Mouse (Mus musculus) adipose tissue, adult 10 weeks (tissue): ENCODE data around the gene Pglyrp1. TPM values are rescaled to one million over a fixed set of nuclear protein-coding genes. Genes with fewer than 3 reads are reported as not detected.

Experiments
- polyA plus RNA-seq: library from polyadenylated mRNA; stranded (reverse); fragments of 350-450 nt; fragmentation: Illumina TruSeq; extraction: RNeasy Lipid Tissue Mini Kit (QIAGEN cat#74804); gene quantifications from one replicate; pipeline ENCODE4 v1.2.3, GENCODE M21; 2014; ENCODE audit warnings: low read depth, low replicate concordance

The Pglyrp1 gene
- 3.0 TPM for polyA plus RNA-seq

DNA sequence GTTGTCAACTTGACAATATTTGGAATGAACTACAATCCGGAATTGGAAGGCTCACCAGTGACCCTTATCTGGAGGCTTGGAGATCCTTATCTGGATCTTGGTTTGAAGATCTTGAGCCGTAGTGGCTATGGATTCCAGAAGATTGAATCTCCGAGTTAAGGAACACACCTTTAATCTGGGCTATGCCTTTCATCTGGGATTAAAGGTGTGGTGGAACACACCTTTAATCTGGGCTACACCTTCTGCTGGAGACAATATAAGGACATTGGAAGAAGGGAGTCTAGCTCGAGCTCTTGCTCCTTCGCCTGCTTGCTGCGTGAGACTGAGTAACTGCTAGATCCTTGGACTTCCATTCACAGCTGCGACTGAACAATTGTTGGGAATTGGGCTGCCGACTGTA lies at the start of gene Pglyrp1:
Gene Pglyrp1 (plus strand): TSS at position 301 of the 400 bp plus-strand sequence.

DNA sequence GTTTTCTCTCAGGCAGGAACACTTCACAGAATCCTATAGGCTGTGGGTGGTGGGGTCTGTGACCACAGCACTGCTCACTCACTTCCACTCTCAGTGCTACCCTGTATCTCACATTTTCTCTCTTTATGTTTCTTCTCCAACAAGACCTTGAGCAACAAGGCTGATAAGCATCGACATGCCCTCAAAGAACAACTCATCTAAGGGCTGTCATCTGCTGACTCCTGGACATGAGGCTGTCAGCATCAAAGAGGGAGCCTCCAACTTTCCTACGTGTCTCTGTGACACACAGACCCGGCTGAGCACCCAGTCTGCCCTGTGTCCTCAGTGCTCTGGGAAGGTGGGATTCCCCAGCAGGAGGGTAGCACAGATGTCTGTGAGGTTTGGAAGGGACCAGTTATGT lies 49.6 kb upstream of the Pglyrp1 start, which contains the start of gene Psg17:
Gene Psg17 (minus strand): TSS at position 101 of the 400 bp plus-strand sequence.

DNA sequence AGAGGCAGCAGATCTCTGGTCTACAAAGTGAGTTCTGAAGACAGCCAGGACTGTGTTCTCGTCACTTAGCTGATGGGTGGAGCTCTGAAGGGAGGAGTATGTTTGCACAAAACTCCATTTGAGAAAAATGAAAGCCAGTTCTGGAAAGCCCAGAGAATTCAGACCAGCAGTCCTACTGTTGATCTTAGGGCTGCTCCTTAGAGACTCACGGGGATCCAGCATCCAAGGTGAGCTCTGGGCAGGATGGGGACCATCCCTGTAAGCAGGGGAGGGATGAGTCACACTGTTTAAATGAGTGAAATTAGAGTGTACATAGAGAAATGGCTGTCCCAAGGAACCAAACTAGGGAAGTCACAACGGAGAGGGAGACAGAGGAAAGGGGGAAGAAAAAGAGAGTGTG lies 31.3 kb upstream of the Pglyrp1 start, which contains the start of gene Mill2:
Gene Mill2 (plus strand): TSS at position 102 of the 400 bp plus-strand sequence.

DNA sequence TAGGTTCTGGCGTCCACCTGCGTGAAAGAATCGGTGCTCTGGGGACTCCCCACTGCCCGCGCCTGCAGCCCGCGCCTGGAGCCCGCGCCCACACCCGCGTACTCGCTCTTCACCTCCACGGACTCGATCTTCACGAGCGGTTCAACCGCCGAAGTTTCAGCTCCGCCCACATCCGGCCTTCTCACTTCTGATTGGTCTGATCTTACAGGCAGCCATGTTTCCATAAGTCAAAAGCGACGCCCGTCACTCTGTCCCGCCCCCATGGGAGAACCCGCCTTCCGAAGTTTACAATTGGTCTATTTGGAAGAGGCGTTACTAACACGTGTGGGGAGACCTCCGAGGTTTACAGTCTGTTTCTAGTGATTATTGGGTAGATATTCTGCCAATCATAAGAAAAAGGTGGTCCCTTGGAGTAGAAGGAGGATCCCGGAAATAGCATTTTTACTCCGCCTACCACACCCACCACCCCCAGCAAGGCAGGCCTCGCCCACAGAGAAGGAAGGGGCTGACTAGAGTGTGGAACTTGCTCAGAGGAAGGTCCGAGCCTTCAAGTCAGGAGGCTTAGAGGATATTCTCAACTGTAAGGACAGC lies 39.2 kb downstream of the Pglyrp1 start, which contains the start of gene Ccdc61:
Gene Ccdc61 (minus strand): TSS at position 175 of the 591 bp plus-strand sequence.

DNA sequence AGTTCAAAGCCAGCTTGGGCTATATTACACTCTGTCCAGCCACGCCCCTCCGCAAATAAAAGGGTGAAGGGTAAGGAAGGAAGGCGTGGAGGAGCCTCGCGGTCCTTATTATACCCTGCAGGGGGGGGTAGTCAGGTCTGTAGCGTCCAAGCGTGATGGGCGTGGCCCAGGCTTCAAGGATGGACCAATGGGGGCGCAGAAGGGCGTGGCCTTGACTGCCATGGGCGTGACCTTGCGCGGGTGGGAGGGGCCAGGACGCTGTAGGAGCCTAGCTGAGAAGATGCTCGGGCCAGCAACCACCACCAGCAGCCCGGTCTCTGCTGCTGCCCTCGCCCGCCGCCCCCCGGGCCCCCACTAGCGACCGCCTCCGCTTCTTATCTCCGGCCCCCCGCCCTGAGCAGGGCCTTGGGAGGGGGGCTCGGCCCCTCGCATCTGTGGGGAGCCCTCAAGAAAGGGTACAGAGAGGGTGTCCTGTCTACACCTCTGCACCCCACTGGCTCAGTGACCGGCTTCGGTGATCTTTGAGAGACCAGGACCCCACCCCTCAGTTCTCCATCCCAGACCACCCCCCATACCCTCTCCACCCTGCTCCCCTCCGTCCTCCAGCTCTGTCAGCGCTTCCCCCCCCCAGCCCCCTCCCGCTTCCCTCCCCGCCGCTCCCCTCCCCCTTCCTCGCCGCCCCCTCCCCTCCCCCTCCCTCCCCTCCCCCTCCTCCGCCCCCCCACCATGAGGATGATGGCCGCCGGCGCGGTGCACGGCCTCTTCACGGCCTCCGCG lies 54.2 kb downstream of the Pglyrp1 start, which contains the start of gene Nova2:
Gene Nova2 (plus strand): TSS at position 727 of the 777 bp plus-strand sequence.

Other genes starting within 250 kb of the Pglyrp1 start
- not detected for gene Psg21, start 214.6 kb upstream of the Pglyrp1 start, polyA plus RNA-seq
- gene Psg20, start 185.1 kb upstream of the Pglyrp1 start, polyA plus RNA-seq: not detected
- gene Psg22, start 153.2 kb upstream of the Pglyrp1 start, polyA plus RNA-seq: not detected
- gene Psg19, start 72.8 kb upstream of the Pglyrp1 start, polyA plus RNA-seq: not detected
- not detected for gene Psg17, start 49.7 kb upstream of the Pglyrp1 start, polyA plus RNA-seq
- gene Mill2, start 31.4 kb upstream of the Pglyrp1 start, polyA plus RNA-seq: 11.0 TPM
- gene Ccdc61, start 39.1 kb downstream of the Pglyrp1 start, polyA plus RNA-seq: 12.3 TPM
- 2.7 TPM for gene Nova2, start 54.6 kb downstream of the Pglyrp1 start, polyA plus RNA-seq
- gene Nanos2, start 116.1 kb downstream of the Pglyrp1 start, polyA plus RNA-seq: not detected
- 4.2 TPM for gene Mypop, start 119.9 kb downstream of the Pglyrp1 start, polyA plus RNA-seq
- gene Irf2bp1, start 132.7 kb downstream of the Pglyrp1 start, polyA plus RNA-seq: 17.3 TPM
- not detected for gene Foxa3, start 152.2 kb downstream of the Pglyrp1 start, polyA plus RNA-seq
- gene Sympk, start 153.0 kb downstream of the Pglyrp1 start, polyA plus RNA-seq: 63.7 TPM
- 4.0 TPM for gene Rsph6a, start 183.4 kb downstream of the Pglyrp1 start, polyA plus RNA-seq
- 28.5 TPM for gene Dmwd, start 204.9 kb downstream of the Pglyrp1 start, polyA plus RNA-seq
- gene Dmpk, start 212.5 kb downstream of the Pglyrp1 start, polyA plus RNA-seq: 65.1 TPM
- gene Six5, start 223.3 kb downstream of the Pglyrp1 start, polyA plus RNA-seq: 13.5 TPM
- gene Gm4969, start 247.0 kb downstream of the Pglyrp1 start, polyA plus RNA-seq: 0.34 TPM
- gene Fbxo46, start 248.5 kb downstream of the Pglyrp1 start, polyA plus RNA-seq: 6.5 TPM